Mouse (Mus musculus) megakaryocyte, adult 5-6 weeks (primary cell): ENCODE measurements around the gene Mettl7a1. TPM values are rescaled to one million over a fixed set of nuclear protein-coding genes. Genes with fewer than 3 reads are reported as not detected.
"Not testable (repeated sequence)": the region's sequence is repeated elsewhere in the genome, so short reads cannot be mapped to it uniquely, and the experiment has no call there.

Experiments used
- ATAC-seq: 2 replicates; pipeline ENCODE4 v1.8.0; 2016; ENCODE audit warnings: mild to moderate bottlenecking, inconsistent platforms; ENCODE audit not compliant: poor library complexity, severe bottlenecking
- total RNA-seq, 2 experiments: library from RNA; stranded (forward) in 1 of 2; stranded (reverse) in 1 of 2; fragments of 153-499, 151-499 nt in 1 of 2; fragments of 221-1000, 200-1000 nt in 1 of 2; gene quantifications; 2 replicates each; pipeline versions ENCODE4 v1.2.3 to v1.2.4; 2015 to 2017

Gene Mettl7a1
- total RNA-seq, 2 experiments from 2014 or later, result 21.4 to 64.4 TPM

DNA sequence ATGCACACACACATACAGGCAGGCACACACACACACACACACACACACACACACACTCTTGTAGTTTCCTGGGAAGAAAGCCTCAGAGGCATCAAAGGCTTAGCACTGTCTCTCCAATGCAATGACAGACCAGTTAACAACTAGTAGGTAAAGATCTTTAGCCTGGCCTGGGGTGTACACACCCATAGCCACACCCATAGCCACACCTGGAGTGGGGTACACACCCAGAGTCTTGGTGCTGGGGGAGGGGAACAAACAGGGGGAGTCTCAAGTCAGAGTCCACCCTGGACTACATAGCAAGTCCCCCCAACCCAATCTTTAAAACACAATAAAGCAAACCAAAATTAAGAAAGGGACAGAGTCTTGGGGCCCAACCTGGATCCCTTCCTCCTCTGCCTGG lies 33.4 kb downstream of the Mettl7a1 start:
- ATAC-seq, result not testable (repeated sequence)

DNA sequence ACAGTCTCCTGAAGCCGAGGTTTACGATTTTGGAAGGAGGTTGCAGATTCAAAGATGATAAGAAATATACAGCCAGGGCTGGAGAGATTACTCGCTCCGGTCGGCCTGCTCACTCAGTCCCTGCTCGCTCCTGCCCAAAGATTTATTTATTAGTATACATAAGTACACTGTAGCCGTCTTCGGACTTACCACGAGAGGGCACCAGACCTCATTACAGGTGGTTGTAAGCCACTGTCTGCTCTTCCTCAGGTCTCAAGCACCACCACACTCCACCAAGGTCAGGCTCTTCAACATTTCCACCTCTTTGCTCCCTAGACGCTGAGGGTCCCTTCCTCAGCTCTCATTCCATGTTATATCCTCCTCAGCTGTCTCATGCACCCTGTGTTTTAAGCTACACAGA lies 33.9 kb downstream of the Mettl7a1 start:
- ATAC-seq, result peak; percentile 59; the same call in 1 of the 2 replicates

DNA sequence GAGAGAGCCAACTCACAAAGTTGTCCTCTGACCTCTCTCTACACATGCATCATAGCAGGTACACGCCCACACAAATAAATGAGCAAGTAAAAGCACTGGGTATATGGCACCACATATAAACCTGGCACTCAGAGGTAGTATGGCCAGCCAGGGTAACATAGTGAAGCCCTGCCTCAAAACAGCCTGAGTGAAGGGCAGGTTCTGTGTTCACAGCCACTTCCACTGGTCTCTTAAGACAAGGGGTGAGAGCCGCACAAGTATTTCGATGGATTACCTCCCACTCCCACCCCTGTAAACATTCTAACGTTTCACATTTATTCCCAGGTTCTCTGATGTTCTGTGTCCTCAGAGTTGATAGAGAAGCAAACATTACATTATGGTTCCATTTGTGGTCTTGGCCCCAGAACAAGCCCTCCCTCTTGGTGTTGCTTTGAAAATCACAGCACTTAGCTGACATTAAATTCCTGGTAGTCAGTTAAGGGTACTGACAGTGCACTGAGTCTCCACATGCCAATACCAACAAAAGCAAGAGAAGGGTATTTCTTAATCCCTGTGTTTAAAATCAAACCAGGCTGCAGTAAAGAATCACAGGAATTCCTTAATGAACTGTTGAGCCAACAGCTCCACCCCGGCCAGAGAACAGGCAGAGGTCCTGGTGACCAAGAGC lies 37.5 kb downstream of the Mettl7a1 start:
- ATAC-seq, result not testable (repeated sequence)

DNA sequence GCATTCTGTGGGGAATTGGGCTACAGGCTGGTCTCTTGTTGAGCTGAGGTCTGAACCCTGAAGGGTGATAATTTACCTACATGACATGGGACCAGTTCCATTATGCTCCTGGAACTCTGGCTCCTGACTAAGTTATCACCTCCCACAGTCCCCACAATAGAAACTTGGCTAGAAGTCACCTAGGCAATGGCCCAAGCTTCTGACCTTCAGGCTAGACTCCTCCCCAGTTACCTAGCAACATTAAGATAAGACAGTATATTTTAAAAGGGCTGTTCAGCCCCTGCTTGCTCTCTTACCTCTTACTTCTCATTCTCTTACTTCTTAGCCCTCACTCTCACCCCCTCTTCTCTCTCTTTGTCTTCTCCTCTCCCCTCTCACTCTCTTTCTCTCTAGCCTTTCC lies 41.5 kb downstream of the Mettl7a1 start:
- ATAC-seq, result no peak

DNA sequence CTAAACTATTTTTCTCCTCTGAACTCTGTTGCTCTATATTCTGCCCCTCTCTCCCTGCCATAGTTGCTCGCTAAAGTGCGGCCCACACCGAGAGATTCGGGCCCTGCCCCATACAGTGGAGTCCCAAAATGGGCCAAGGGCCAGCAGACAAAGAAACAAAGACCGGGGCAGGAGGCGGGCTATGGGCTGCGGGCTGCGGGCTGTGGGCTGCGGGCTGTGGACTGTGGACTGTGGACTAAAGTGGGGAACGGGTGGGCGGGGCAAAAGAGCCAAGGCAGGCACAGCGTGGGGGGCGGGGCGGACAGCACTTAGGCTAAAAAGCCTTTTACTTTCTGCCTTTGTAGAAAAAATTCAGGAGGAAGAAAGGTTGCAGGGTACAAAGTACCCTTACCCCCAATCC lies 42.8 kb downstream of the Mettl7a1 start:
- no peak for ATAC-seq

DNA sequence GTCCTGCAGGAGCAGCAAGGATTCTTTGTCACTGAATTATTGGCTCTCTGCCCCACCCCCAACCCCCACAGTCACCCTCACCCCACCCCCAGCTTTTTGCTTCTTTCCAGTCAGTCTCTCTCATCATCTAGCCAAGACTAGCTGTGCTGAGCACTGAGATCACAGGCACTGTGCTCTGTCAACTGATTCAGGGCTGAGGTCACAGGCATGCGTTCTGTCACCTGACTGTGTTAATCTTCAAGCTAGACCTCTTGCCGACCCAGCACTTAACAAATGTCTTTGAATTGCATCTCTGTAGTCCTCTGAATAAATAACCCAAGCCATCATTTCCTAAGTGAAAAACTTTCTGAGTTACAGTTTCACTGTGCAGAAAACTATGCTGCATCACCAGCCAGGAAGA lies 45.6 kb downstream of the Mettl7a1 start:
- ATAC-seq, result no peak

DNA sequence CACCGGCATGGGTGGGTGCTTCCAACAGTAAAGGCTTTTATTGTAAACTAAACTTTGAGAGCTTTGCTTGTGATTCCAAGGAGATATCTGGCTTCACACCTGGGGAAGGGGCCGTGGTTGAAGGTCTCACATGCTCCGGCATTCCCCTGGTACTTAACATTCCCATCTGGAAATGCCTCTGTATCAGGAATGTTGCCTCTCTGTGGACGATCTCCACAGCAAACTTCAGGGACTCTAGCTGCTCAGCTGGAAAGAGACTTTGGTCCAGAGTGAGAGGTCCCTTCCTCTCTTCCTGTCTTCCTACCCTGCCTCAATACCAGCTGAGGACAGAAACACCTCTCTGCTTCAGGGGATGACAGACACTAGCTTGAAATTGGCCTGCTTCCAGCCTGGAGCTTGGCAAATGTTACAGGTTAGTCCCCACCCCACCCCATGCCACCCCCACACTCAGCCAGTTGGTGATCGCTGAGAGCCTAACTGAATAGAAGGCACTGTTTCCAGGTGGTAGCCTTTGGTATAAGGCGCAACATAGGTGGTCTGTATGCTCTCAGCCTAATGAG lies 47.6 kb downstream of the Mettl7a1 start:
- ATAC-seq, result no peak

DNA sequence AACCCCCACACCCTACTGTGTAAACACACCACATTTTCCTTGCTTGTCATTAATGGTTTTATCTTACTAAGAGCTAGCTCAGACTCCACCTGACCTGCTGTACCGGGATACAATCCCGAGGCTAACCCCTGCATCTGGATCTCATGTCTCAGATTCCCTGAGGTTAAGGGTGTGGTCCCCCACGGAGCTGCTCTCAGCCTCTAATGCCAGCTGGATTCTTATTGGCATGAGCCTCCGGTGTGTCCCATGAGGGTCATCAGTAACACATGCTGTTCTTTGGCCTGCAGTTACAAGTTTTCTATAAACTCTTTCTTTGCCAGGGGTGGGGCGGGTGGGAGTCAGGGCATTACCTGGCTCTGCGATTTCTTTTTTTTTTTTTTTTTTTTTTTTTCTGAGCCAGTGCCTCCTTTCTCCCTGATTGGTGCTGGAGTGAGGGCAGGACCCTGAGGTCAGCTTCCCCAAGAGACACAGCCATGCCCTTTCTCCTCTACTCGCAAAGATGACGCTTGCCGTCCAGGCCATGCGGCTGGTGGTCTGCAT lies 48.8 kb downstream of the Mettl7a1 start, which contains the start of the genes Methig1 and Mettl7a2:
Gene Methig1, plus strand, starts transcription at position 439 of the 540 bp plus-strand sequence.
Gene Mettl7a2, plus strand, starts transcription at position 490 of the 540 bp plus-strand sequence.
- ATAC-seq, result no peak

DNA sequence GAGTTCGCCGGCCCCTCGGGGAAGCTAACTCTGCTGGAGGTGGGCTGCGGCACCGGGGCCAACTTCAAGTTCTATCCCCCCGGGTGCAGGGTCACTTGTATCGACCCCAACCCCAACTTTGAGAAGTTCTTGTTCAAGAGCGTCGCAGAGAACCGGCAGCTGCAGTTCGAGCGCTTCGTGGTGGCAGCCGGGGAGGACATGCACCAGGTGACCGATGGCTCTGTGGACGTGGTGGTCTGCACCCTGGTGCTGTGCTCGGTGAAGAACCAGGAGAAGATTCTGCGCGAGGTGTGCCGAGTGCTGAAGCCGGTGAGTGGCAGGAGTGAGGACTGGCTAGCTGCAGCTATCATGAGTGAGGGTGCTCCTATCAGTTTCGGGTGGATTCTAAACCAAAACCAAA lies 49.5 kb downstream of the Mettl7a1 start:
- ATAC-seq, result peak; percentile 40; the same call in 1 of the 2 replicates

DNA sequence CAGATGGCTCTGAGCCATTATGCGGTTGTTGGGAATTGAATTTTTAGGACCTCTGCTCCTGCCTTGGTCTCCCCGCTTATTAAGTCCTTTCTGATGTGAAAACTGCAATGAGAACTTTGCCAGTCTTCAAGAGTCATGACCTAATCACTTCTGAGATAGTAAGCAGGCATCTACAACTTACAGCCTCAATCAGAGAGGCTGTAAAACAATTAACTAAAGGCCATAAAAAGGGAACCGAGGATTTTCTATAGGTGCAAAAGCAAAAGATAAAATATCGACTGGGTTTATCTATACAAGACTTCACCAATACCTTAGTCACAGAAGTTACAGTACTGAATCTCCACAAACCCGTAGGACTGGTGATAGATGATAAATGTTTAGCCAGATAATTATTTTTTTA lies 51.9 kb downstream of the Mettl7a1 start:
- ATAC-seq, result no peak

DNA sequence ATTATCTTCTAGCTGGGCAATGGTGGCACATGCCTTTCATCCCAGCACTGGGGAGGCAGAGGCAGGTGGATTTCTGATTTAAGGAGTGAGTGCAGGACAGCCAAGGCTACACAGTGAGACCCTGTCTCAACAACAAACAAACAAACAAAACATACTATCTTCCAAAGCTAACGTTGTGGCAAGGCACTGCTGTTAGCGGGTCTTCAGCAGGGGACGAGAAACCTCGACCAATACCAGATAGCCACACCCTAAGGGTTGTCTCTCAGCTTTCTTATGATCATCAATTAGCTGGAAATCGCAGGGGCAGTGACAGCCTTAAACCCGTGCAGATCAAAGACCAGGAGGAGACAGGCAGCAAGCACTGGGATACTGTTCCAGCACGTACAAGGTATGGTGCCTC lies 60.3 kb downstream of the Mettl7a1 start, which contains the start of gene Higd1c:
Gene Higd1c, plus strand, starts transcription at position 301 of the 400 bp plus-strand sequence.
- no peak for ATAC-seq

DNA sequence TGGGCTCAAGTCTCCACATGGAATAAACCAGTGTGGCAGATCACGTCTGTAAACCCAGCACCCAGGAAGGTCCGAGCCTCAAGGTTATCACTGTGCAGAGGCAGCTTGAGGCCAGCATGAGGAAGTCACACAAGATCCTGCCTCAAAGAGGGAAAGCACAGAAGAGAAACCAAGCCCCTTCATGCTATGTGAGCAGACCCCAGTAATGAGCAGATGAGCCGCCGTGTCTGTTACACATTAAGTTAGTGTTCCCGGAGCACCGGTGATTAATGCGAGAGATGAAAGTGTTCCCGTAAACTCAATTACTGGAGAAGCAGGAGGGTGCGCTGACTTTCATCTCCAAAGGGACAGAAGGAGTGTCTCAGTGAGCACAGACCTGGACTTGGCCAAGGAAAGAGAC lies 62.0 kb downstream of the Mettl7a1 start:
- ATAC-seq, result not testable (repeated sequence)

DNA sequence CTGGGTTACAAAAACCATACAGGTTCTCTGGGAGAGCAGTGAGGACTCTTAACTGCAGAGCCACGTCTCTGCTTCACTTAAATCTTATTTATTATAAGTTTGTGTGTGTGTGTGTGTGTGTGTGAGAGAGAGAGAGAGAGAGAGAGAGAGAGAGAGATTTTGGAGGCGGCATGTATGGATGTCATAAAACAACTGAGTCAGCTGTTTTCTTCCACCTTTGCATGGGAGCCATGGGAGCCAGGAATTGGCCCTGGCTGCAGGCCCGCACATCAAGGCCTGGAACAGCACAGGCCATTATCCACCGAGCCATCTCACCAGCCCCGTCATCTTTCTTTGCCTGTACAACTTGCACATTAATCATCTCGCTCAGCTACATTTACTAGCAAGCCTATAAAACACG lies 63.2 kb downstream of the Mettl7a1 start:
- no peak for ATAC-seq

DNA sequence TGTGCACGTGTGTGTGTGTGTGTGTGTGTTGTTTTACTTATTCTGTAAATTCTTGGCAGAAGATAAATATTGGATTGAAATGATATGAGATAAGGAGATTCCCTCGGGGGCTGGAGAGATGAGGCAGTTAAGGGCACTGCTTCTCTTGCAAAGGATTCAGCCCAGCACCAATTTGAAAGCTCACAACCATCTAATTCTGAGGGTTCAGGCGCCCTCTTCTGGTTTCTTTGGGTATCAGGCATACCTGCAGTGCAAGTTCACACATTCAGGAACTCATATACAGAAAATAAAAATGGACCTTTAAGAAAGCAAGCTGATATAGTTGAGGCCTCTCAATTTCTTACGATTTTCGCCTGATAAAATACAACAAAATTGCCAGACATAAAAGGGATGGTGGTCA lies 71.1 kb downstream of the Mettl7a1 start:
- ATAC-seq, result no peak

DNA sequence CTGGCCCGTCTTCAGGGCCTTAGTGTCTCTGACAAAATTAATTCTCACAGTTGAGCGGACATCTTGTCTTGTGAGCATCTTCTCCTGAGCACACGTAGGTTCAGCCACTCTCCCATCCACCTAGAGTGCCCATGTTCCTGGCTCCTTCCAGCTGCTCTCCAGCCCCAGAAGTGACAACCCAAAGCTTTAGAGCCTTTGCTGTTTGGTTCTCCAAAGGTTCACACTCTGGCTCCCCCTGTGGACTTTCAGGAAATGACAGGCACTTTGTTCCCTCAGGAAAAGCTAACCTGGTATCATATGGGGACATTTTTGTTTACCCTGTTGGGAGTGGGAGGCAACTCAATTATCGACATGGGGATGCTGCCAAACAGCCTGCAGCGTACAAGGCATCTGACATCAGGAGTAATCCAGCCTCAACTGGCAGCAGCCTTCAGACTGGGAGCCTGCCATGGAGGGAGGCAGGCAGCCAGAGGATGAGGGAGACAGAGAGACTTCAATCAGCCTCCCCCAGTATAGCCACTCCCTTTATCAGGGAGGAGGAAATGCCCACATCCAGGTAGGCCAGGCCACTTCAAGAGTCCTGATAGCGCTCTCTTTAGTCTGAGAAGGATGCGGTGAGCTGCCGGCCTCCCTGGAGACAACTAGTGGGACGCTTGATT lies 74.0 kb downstream of the Mettl7a1 start:
- peak; percentile 74 for ATAC-seq

Other genes with a start within 250 kb of the Mettl7a1 start
- gene Atf1, start 76.3 kb upstream of the Mettl7a1 start, total RNA-seq (2015), result 77.0 and 100 TPM in 2 replicates
- gene Atf1, start 76.3 kb upstream of the Mettl7a1 start, total RNA-seq (2017), result 52.8 and 95.7 TPM in 2 replicates
- gene Tmprss12, start 23.3 kb upstream of the Mettl7a1 start, total RNA-seq (2015), result not detected in 2 replicates
- not detected in 2 replicates for gene Tmprss12, start 23.3 kb upstream of the Mettl7a1 start, total RNA-seq (2017)
- gene Mettl7a3, start 30.8 kb downstream of the Mettl7a1 start, total RNA-seq (2015), result not detected in 2 replicates
- not detected in 2 replicates for gene Mettl7a3, start 30.8 kb downstream of the Mettl7a1 start, total RNA-seq (2017)
- gene Methig1, start 49.0 kb downstream of the Mettl7a1 start, total RNA-seq (2015), result not detected in 2 replicates
- gene Methig1, start 49.0 kb downstream of the Mettl7a1 start, total RNA-seq (2017), result not detected in 2 replicates
- not detected in 2 replicates for gene Mettl7a2, start 49.1 kb downstream of the Mettl7a1 start, total RNA-seq (2015)
- not detected in 2 replicates for gene Mettl7a2, start 49.1 kb downstream of the Mettl7a1 start, total RNA-seq (2017)
- not detected in 2 replicates for gene Higd1c, start 60.4 kb downstream of the Mettl7a1 start, total RNA-seq (2015)
- not detected in 2 replicates for gene Higd1c, start 60.4 kb downstream of the Mettl7a1 start, total RNA-seq (2017)
- not detected in 2 replicates for gene Gm5475, start 118.0 kb downstream of the Mettl7a1 start, total RNA-seq (2015)
- not detected in 2 replicates for gene Gm5475, start 118.0 kb downstream of the Mettl7a1 start, total RNA-seq (2017)
- 5.0 and 5.3 TPM in 2 replicates for gene Slc11a2, start 120.9 kb downstream of the Mettl7a1 start, total RNA-seq (2015)
- gene Slc11a2, start 120.9 kb downstream of the Mettl7a1 start, total RNA-seq (2017), result 3.1 and 6.0 TPM in 2 replicates
- gene Letmd1, start 164.9 kb downstream of the Mettl7a1 start, total RNA-seq (2015), result 15.2 and 17.2 TPM in 2 replicates
- gene Letmd1, start 164.9 kb downstream of the Mettl7a1 start, total RNA-seq (2017), result 8.8 and 15.5 TPM in 2 replicates
- gene Csrnp2, start 191.3 kb downstream of the Mettl7a1 start, total RNA-seq (2015), result 0.65 and 1.2 TPM in 2 replicates
- 0.70 and 0.81 TPM in 2 replicates for gene Csrnp2, start 191.3 kb downstream of the Mettl7a1 start, total RNA-seq (2017)
- gene Tfcp2, start 247.9 kb downstream of the Mettl7a1 start, total RNA-seq (2015), result 1.2 and 2.0 TPM in 2 replicates
- gene Tfcp2, start 247.9 kb downstream of the Mettl7a1 start, total RNA-seq (2017), result 3.8 and 4.0 TPM in 2 replicates